Mouse (Mus musculus): ENCODE data around the gene Vmn2r25. TPM values are rescaled to one million over a fixed set of nuclear protein-coding genes. Genes with fewer than 3 reads are reported as not detected.

The Vmn2r25 gene
- not detected for total RNA-seq (2023)

GRCm38 (mm10) chr6:123853363-123853762 is at the start of gene Vmn2r25:
Gene Vmn2r25, minus strand, starts transcription at chr6:123853463.

GRCm38 (mm10) chr6:123778579-123778978 is 74.7 kb downstream of the Vmn2r25 start, which contains the start of gene Vmn2r24:
Gene Vmn2r24, plus strand, starts transcription at chr6:123778879.

Other genes starting within 250 kb of the Vmn2r25 start
- not detected for gene Vmn2r22, start 202.7 kb downstream of the Vmn2r25 start, total RNA-seq (2023)
- gene Vmn2r23, start 150.8 kb downstream of the Vmn2r25 start, total RNA-seq (2023), result not detected
- not detected for gene Vmn2r24, start 74.6 kb downstream of the Vmn2r25 start, total RNA-seq (2023)
- under 1 TPM in 1 of 2 experiments, not detected in 1; 0.07 TPM for gene Vmn2r26, start 171.1 kb upstream of the Vmn2r25 start, total RNA-seq (2023)